Mouse (Mus musculus) ES-E14 (cell line): ENCODE measurements at regions not wholly inside any gene's neighbourhood (a gene's known extent, or its start where the extent isn't known, plus 50 kb on each side); places are given as distances from the start of the nearest gene placed in this dataset.

Experiments
- DNase-seq: peaks from one replicate; pipeline ENCODE4 v3.0.0-alpha.2; 2013; ENCODE audit warnings: low read depth, low spot score
- H3K27ac ChIP-seq: 2 replicates; pipeline ENCODE4 v1.5.1; 2012; ENCODE audit warnings: low read depth, mild to moderate bottlenecking, low read length, moderate library complexity, mixed read lengths; ENCODE audit not compliant: poor library complexity, insufficient read depth, severe bottlenecking
- H3K36me3 ChIP-seq: 2 replicates; pipeline ENCODE4 v1.6.1; 2012; ENCODE audit warnings: mild to moderate bottlenecking, low read length, moderate library complexity, mixed read lengths; ENCODE audit not compliant: control insufficient read depth, poor library complexity, insufficient read depth, severe bottlenecking
- H3K4me1 ChIP-seq, 2 experiments: fragments of 150-350 bp in 1 of 2; sonication (generic) in 1 of 2; 2 replicates each; pipeline ENCODE4 v1.6.1; 2012; ENCODE audit warnings: low read length in 2 of 2, mild to moderate bottlenecking in 1 of 2, mixed read lengths in 1 of 2; ENCODE audit not compliant: control insufficient read depth in 2 of 2, insufficient read depth in 2 of 2, poor library complexity in 1 of 2
- H3K4me3 ChIP-seq, 2 experiments: fragments of 150-350 bp in 1 of 2; sonication (generic) in 1 of 2; 2 replicates each; pipeline ENCODE4 v1.5.1; 2012; ENCODE audit warnings: low read length in 2 of 2, low read depth in 1 of 2, mild to moderate bottlenecking in 1 of 2, mixed read lengths in 1 of 2; ENCODE audit not compliant: insufficient read depth in 1 of 2, poor library complexity in 1 of 2, severe bottlenecking in 1 of 2
- H3K9ac ChIP-seq: 2 replicates; pipeline ENCODE4 v1.6.1; 2012; ENCODE audit warnings: low read depth, mild to moderate bottlenecking, low read length, mixed read lengths; ENCODE audit not compliant: poor library complexity, insufficient read depth, severe bottlenecking
- H3K9me3 ChIP-seq: fragments of 150-350 bp; sonication (generic); 2 replicates; pipeline ENCODE4 v1.6.1; 2012; ENCODE audit warnings: low read depth, mild to moderate bottlenecking, low read length; ENCODE audit not compliant: control insufficient read depth, insufficient read depth
- CHD2 ChIP-seq: IDR thresholded peaks from 2 replicates; pipeline ENCODE4 v1.6.1; 2014; ENCODE audit warnings: mild to moderate bottlenecking, low read depth, low read length, inconsistent platforms
- HCFC1 ChIP-seq: IDR thresholded peaks from 2 replicates; pipeline ENCODE4 v1.6.1; 2012; ENCODE audit warnings: low read length, inconsistent platforms, borderline replicate concordance; ENCODE audit not compliant: insufficient read depth
- MAFK ChIP-seq: IDR thresholded peaks from 2 replicates; pipeline ENCODE4 v1.6.1; 2014; ENCODE audit warnings: mild to moderate bottlenecking, low read depth, low read length, inconsistent platforms; ENCODE audit not compliant: insufficient read depth
- ZC3H11A ChIP-seq: IDR thresholded peaks from 2 replicates; pipeline ENCODE4 v1.6.1; 2012; ENCODE audit warnings: low read depth, mild to moderate bottlenecking, inconsistent platforms, low read length, borderline replicate concordance
- ZNF384 ChIP-seq: IDR thresholded peaks from 2 replicates; pipeline ENCODE4 v1.6.1; 2012; ENCODE audit warnings: low read depth, low read length, inconsistent platforms
- in situ Hi-C, 2 experiments: fragments of 600-800 bp; cut with MboI; formaldehyde crosslinking; loops; one replicate each; pipeline ENCODE4 v1.15.1; 2025; ENCODE audit warnings: low sequenced_read_pairs in 2 of 2, inconsistent platforms in 1 of 2; ENCODE audit not compliant: unreplicated experiment in 2 of 2

- Histone ChIP-seq H3K4me1 (no peaks in the 10 kb centered on the region), H3K36me3 (no peaks in the 10 kb centered on the region), H3K4me3 (no peak overlapping the region), H3K9me3 (no peaks in the 10 kb centered on the region), H3K9ac (no peak overlapping the region), H3K27ac (no peak overlapping the region)
- TF ChIP-seq HCFC1 (no peak), CHD2 (no peak), MAFK (no peak), ZC3H11A (no peak), ZNF384 (no peak)
- in situ Hi-C loops = no loop called here
- no peak for DNase-seq
These were observed 207.2 kb downstream of the Cd83 start for GRCm38 (mm10) chr13:43991774-43992173.

- in situ Hi-C loops = no loop called here
- H3K27ac ChIP-seq = no peak overlapping the region
These were observed 208.4 kb downstream of the Cd83 start for GRCm38 (mm10) chr13:43992968-43993367.

GRCm38 (mm10) chr13:43994361-43994760, 209.8 kb downstream of the Cd83 start:
- no peak overlapping the region for H3K9ac ChIP-seq
- H3K27ac ChIP-seq = no peak overlapping the region
- H3K4me1 ChIP-seq = no peaks in the 10 kb centered on the region
- H3K9me3 ChIP-seq = no peaks in the 10 kb centered on the region
- no peak overlapping the region for H3K4me3 ChIP-seq
- no peak for DNase-seq
- TF ChIP-seq HCFC1 (no peak), ZNF384 (no peak), CHD2 (no peak), ZC3H11A (no peak), MAFK (no peak)
- no peaks in the 10 kb centered on the region for H3K36me3 ChIP-seq
- in situ Hi-C loops = no loop called here

More at GRCm38 (mm10) chr13:43992968-43993367, 208.4 kb downstream of the Cd83 start:
- H3K9me3 ChIP-seq = no peaks in the 10 kb centered on the region
- H3K36me3 ChIP-seq = no peaks in the 10 kb centered on the region
- no peak overlapping the region for H3K4me3 ChIP-seq
- DNase-seq = no peak
- TF ChIP-seq ZNF384 = no peak
- TF ChIP-seq MAFK = no peak
- no peak for TF ChIP-seq ZC3H11A
- H3K9ac ChIP-seq = no peak overlapping the region
- no peaks in the 10 kb centered on the region for H3K4me1 ChIP-seq

DNA sequence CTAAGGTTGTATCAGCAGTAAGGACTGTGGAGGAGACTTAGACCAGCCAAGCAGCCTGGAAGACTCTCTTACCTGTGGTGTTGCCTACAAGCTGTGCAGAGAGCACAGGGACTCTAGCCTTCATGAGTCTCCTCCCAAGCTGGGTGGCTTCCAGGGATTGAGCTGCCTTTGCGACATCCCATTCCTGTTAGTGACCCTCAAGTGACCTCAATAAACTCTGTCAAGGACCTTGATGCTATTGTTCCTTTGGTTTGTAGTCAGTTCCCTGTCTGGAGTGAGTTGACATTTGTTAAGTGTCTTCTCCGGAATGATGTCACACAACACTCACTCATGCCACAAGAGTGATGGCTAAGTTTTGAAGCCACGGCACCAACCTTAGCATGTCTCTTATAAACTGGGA, 211.0 kb downstream of the Cd83 start:
- TF ChIP-seq ZNF384 (no peak), HCFC1 (no peak), CHD2 (no peak)
- no peak overlapping the region for H3K27ac ChIP-seq
- in situ Hi-C loops = no loop called here
- H3K4me1 ChIP-seq = no peaks in the 10 kb centered on the region
- no peak for DNase-seq
- no peak overlapping the region for H3K4me3 ChIP-seq
- H3K9me3 ChIP-seq = no peaks in the 10 kb centered on the region
- no peaks in the 10 kb centered on the region for H3K36me3 ChIP-seq
- no peak overlapping the region for H3K9ac ChIP-seq

GRCm38 (mm10) chr13:44001861-44002545, 217.4 kb downstream of the Cd83 start:
- Histone ChIP-seq H3K27ac (no peak overlapping the region), H3K4me1 (no peaks in the 10 kb centered on the region), H3K36me3 (no peaks in the 10 kb centered on the region), H3K9me3 (no peaks in the 10 kb centered on the region), H3K4me3 (no peak overlapping the region), H3K9ac (no peak overlapping the region)
- TF ChIP-seq CHD2 (no peak), HCFC1 (no peak), MAFK (no peak), ZC3H11A (no peak), ZNF384 (no peak)
- in situ Hi-C loops = no loop called here
- DNase-seq = no peak
